Mouse (Mus musculus): ENCODE measurements around the gene Ppp2r3a.

DNA sequence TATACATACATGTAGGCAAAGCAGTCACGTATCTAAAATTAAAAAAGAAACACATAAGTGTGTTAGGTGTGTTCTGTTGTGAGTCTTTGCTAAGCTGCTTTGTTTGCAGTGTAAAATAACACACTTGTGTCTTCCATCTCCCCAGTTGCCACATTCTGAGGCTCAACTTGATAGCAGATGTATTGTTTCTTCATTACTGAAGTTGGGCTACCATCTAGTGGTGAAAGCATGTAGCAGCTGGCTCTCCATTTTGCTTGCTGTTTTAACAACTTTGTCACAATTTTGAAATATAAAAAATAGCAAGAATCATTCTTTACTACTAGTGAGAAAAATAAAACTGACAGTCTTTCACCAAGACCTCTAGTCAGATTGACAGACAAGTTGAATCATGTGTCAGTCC lies 92.2 kb downstream of the Ppp2r3a start:
- TF ChIP-seq GATA1 (IDR thresholded peaks at IDR 0.05; ENCODE audit: low read length) (no peak), TAL1 (IDR thresholded peaks at IDR 0.05; ENCODE audit: low read length) (no peak)
